Mouse (Mus musculus) lung, adult 2 months (tissue): Measurements from ENCODE around the gene Ogfod3. TPM values are rescaled to one million over a fixed set of nuclear protein-coding genes. Genes with fewer than 3 reads are reported as not detected.
A peak's percentile ranks its signal among the peaks of the same experiment; 100 is the strongest.

Experiments
- DNase-seq: peaks from one replicate; pipeline ENCODE4 v3.0.0; 2022
- H3K4me1 ChIP-seq: fragments of 200-500 bp; 2 replicates; pipeline ENCODE4 v1.6.1; 2011; ENCODE audit warnings: low read length; ENCODE audit not compliant: control insufficient read depth, insufficient read depth
- H3K4me3 ChIP-seq: fragments of 200-500 bp; replicated peaks from 2 replicates; pipeline ENCODE3; 2011; ENCODE audit warnings: low read depth, mild to moderate bottlenecking, control low read depth, low read length; ENCODE audit errors: extremely low read depth
- CTCF ChIP-seq: fragments of 200-500 bp; IDR thresholded peaks from 2 replicates; pipeline ENCODE4 v1.5.1; 2011; ENCODE audit warnings: mild to moderate bottlenecking, low read length, control low read depth; ENCODE audit not compliant: insufficient read depth
- POLR2A ChIP-seq: fragments of 200-500 bp; IDR thresholded peaks from 2 replicates; pipeline ENCODE4 v1.6.1; 2011; ENCODE audit warnings: low read depth, mild to moderate bottlenecking, control low read depth, low read length, borderline replicate concordance; ENCODE audit errors: extremely low read depth
- WGBS: fragments of 180-500 bp; shearing (Covaris S2); methylation state at CpG from one replicate; pipeline ENCODE4 v1.1.7; 2018; 5-methylcytosine and 5-hydroxymethylcytosine counted together
- polyA plus RNA-seq: library from polyadenylated mRNA; depleted of rRNA; stranded (reverse); fragments of >200 nt; gene quantifications from 2 replicates; pipeline ENCODE4 v1.2.3, GENCODE M21; 2012

The Ogfod3 gene
- polyA plus RNA-seq, 1 experiment = 14.1 TPM

DNA sequence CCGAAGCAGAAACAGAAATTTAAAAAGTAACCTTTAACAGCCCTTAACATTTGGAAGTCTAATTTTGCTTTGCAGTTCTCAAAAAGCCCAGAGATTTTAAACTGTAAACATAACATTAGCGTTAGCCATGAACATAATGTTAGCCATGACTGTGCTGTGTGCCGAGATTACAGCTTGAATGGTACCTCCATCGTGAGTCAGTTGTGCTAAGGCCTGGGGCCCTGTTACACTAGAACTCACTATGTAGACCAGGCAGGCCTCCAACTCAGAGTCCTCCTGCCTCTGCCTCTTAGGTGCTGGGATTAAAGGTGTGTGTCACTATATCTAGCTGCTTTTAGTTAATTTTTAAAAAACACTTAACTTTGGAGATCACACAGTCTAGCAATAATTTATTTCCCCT is 26.7 kb upstream of the Ogfod3 start:
- no peak for TF ChIP-seq CTCF
- no peak for TF ChIP-seq POLR2A
- Histone ChIP-seq H3K4me3 (no peak overlapping the region), H3K4me1 (peaks cover 7% of the 10 kb centered on the region)
- 80% methylated on average over 4 of the region's 4 CpGs for WGBS
- no peak for DNase-seq

DNA sequence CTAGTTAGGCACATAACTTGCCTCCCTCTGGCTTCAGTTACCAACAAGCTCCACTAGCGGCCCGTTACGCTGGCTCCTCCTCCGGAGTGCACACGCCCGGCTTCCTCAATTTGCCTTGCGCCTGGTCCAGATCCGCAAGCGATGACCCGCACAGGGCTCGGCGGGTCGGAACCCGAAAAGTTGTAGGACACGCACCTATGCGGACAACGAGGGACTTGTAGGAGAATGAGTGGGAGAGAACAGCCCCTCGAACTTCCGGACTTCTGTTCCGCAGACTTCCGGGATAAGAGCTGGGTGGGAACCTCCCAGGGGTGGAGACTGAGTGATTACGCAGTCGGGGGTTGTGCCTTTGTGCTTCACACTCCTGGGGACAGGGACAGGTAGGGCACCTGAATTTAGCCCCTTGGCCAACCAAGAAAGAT is 24.5 kb upstream of the Ogfod3 start, which contains the start of gene Cybc1:
Gene Cybc1 (minus strand): TSS at position 305 of the 422 bp plus-strand sequence.
- Histone ChIP-seq H3K4me3 (peak within 1 kb of the TSS; percentile 66), H3K4me1 (peaks cover 7% of the 10 kb centered on the region)
- peak; percentile 80 for DNase-seq
- under 1% methylated on average over 23 of the region's 23 CpGs for WGBS
- TF ChIP-seq POLR2A (peak; percentile 47; the same call in 1 of the 2 replicates), CTCF (no peak)

DNA sequence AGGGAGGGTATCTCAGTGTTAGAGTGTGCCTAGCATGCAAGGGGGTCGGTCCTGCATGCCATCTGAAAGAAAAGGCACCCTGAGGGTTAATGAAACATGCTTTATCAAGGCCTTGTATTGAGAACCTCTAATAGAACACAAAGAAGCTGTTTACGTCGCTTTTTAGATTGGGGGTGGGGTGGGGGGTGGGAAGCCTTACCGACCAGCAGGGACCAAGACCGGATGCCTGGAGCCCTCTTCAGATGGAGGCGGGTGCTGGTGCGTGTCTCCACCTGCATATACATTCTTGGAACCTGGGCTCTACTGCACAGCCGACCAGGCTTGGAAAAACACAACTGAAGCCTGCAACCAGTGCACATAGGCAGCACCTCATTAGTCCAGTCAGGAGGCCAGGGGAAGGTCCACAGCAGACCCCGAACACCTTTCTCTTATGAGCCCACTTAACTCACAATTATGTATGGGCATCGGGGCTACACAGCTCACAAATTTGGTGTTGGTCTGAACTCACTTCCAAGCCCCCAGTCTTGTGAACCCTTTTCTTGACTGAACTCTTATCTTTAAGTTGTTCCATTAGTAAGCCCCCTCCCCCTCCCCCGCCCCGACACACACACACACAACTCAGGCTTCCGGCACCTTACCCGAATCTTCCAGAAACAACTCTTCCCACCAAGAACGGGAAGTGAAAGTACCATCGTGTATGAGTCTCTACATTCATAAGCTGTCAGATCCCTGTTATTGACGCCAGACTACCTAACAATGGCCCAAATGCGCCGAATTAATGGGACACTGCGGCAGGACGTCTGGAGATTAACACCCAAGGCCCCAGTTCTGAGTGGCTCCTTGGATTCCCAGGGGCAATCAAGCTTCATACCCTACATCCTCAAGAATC is 23.9 kb upstream of the Ogfod3 start:
- WGBS = 10% methylated on average over 21 of the region's 21 CpGs
- H3K4me1 ChIP-seq = peaks cover 7% of the 10 kb centered on the region
- no peak for DNase-seq
- H3K4me3 ChIP-seq = peak overlapping the region; percentile 66
- TF ChIP-seq POLR2A = no peak
- TF ChIP-seq CTCF = no peak

DNA sequence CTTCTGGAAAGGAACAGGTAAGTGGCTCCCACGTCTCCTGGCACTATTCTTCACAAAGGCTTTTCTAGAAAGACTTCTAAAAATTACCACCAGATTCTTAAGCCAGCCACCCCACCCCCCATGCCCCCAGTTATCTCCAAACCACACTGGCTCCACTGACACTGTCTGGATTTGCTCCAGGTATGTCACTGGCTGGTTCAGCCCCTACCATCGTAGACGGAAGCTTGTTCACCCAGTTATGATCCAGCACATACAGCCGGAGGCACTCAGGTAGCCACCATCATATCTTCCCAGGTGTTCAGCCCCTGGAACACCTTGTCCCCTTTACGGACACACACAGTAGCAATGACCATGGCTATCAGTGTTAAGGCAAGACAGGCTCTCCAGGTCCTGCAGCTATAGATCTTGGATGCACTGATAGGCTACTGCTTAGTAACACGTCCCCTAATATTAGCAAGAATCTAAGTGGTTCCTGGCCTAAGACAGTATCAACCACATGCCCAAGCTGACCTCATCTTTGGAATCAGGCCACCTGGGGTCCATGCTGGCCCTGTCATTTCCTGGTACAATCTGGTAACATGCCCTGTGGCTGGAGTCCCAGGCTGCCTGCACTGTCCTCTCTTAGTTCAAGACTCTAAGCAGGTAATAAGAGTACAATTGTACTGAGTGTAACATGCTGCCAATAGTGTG is 17.0 kb upstream of the Ogfod3 start:
- H3K4me1 ChIP-seq = no peaks in the 10 kb centered on the region
- WGBS = 81% methylated on average over 6 of the region's 6 CpGs
- H3K4me3 ChIP-seq = no peak overlapping the region
- no peak for DNase-seq
- TF ChIP-seq CTCF (no peak), POLR2A (no peak)

DNA sequence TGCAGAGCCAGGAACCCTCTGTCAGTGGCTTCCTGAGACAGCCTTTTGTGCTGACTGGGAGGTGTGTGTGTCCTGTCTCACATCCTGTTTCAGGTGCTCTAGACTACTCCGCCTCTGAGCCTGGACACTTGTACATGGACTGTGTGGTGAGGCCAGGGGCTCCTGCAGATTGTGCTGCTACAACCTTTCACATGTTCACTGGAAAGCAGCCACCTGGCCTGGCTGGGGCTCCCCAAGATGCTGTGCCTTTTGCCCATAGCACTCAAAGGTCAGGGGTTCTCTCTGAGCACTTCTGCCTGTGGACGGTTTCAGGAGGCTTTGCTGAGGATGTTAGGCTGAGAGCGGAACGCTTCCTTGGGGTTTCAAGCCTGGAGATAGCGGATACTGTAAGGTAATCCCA is 16.3 kb upstream of the Ogfod3 start:
- 87% methylated on average over 5 of the region's 5 CpGs for WGBS
- Histone ChIP-seq H3K4me3 (no peak overlapping the region), H3K4me1 (no peaks in the 10 kb centered on the region)
- no peak for DNase-seq
- TF ChIP-seq POLR2A (no peak), CTCF (no peak)

DNA sequence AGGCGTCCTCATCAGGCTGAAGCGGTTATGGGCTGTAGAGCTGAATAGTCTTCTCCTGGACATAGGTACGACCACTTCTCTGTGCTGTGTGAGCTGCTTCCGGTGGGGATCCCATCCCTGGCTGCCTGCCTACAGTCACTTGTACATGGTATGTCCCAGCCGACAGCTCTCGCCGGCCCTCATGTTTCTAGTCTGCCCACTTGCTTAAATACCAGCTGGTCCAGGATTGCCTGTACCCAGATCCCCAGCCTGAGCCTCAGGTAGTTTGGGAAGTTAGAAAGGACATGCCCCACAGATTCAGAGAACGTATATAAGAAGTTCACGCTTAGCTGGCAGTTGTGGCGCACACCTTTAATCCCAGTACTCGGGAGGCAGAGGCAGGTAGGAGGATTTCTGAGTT is 15.3 kb upstream of the Ogfod3 start:
- TF ChIP-seq CTCF (no peak), POLR2A (no peak)
- Histone ChIP-seq H3K4me3 (no peak overlapping the region), H3K4me1 (no peaks in the 10 kb centered on the region)
- 87% methylated on average over 11 of the region's 11 CpGs for WGBS
- DNase-seq = no peak

DNA sequence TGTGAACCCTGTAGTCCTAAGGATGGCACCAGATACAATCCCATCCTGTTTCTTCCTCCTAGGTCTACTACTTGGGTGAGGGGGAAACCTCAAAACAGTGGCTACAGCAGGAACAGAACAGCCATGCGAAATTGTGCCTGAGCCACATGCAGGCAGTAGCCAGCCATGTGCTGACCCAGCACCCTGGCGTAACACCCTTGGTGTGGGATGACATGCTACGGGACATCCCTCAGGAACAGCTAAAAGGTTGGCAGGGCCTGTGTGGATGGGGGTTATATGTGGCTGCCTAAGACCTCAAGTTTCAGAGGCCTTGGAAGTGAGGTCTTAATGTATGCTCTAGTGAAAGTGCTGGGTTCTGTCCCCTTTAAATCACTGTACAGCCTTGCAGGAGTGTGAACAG is 12.3 kb upstream of the Ogfod3 start:
- Histone ChIP-seq H3K4me3 (no peak overlapping the region), H3K4me1 (no peaks in the 10 kb centered on the region)
- DNase-seq = no peak
- TF ChIP-seq POLR2A (no peak), CTCF (no peak)
- WGBS = 97% methylated on average over 3 of the region's 3 CpGs

DNA sequence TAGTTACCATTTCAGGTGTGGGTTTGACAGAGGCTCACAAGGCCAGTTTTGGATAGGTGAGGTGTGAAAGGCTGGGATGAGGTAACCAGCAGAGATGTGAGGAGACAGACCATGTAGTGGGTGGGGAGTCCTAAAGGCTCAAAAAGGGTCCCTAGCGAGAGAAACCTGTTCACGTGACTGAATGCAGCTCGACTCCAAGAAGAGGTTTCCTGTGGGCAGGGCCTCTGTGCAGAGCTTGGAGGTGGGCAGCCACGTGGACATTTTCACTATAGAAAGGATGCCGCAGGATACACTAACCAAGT is 701 bp downstream of the Ogfod3 start:
- under 1% methylated on average over 5 of the region's 5 CpGs for WGBS
- H3K4me3 ChIP-seq = peak overlapping the region; percentile 95
- no peaks in the 10 kb centered on the region; the same call in 1 of the 2 replicates for H3K4me1 ChIP-seq
- TF ChIP-seq POLR2A (no peak), CTCF (no peak)
- no peak for DNase-seq

DNA sequence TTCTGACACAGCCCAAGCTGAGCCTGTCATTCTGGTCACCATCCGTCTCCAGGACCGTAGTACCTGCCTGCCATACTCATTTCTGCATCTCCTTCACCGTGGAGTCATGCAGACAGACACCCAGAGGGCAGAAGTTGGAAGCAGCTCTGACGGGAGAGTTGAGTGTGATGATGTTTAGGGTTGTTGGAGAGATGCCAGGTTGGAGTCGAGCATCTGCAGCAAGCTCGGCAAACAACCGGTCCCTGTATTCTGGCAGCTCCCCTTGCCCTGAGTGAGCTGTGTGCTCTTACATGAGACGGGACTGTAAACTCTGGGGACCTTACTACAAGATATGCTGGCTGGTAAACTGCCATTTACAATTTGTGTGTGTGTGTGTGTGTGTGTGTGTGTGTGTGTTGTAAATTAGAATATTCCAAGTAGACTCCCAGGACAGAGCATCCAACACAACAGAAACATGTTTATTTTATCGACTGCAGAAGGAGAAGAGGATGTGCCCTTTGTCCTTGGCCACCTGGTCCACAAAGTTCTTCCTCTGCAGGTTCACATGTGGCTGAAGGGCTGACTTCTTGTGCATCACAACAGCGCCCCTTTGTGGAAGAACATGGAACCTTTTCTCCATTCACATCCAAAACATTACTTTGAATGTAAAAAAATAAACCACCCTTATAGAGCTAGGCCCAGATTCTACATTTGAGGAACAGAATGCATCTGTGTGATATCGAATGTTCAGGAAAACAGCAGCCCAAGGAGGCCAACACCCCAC is 2.9 kb downstream of the Ogfod3 start:
- Histone ChIP-seq H3K4me1 (no peaks in the 10 kb centered on the region; the same call in 1 of the 2 replicates), H3K4me3 (no peak overlapping the region)
- TF ChIP-seq CTCF = peak; percentile 23; the same call in 1 of the 2 replicates
- no peak for TF ChIP-seq POLR2A
- no peak for DNase-seq
- 41% methylated on average over 11 of the region's 11 CpGs for WGBS
